Mouse (Mus musculus) ovary, postnatal 14 days (tissue): ENCODE data around the gene Smarca4.
A peak's percentile ranks its signal among the peaks of the same experiment; 100 is the strongest.
"Not testable (repeated sequence)": the region's sequence is repeated elsewhere in the genome, so short reads cannot be mapped to it uniquely, and the experiment has no call there.

Experiments
- DNase-seq: peaks from one replicate; pipeline ENCODE4 v3.0.0; 2022; ENCODE audit warnings: low spot score

Gene Smarca4

DNA sequence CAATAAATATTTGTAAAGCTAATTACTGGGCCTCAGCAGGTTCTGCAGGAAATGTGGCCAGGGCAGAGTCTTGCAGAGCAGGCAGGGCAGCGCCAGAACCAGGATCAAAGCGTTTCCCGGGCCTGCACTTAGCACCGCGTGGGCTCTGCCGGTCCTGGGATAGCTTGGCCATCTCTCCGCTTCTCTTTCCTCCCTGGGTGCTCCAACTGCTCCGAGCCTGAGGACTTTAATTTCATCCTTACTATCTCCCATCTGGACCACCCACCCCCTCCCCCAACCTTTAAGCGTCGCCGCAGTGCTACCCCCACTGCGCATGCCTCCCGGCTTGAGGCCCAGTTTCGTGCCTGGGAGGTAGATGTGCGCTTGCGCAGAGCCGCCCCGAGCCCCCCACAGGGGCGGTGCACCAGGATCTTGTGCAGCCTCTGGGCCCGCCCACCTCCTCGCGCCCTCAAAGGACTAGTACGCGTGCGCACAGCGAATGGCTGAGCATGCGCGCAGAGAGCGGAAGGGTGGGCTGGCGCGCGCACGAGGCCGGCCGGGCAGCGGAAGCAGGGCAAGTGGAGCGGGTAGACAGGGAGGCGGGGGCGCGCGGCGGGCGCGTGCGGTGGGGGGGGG lies at the start of gene Smarca4:
Smarca4 (plus strand) TSS at position 553 of the 615 bp plus-strand sequence.
- DNase-seq = peak; percentile 99

DNA sequence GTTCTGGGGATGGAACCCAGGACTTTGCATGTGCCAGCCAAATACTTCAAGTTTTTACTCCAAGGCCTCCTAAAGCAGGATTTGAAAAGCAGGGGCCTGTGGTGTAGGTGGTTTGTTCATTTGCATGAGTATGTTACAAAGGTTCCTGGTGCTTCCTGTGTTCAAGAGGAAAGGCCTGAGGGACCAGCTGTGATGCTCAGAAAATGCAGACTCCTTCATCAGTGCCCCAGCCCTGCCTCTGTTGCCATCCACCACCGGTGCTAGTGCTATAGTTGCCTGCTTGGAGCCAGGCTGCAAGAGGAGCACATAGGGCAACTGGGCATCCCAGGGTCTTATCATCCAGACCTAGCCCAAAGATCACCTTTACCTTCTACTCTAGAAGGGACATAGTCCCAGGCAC lies 49.4 kb upstream of the Smarca4 start:
- DNase-seq = no peak

DNA sequence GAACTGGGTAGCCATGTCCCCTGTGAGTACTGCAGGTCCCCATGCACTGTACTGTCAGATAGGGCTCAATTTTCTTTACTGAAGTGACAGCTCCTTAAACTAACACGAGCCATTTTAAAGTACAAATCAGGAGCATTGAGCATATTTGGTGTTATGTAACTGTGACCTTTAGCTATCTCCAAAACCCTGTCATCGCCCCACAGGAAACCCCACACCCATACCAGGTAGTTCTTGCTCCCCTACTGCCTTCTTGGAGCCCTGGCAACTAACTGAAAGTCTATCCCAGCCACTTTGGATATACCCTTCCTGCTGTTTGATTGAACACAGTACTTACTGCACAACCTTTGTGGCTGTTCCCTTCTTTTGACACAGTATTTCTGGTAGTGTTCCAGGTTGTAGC lies 48.9 kb upstream of the Smarca4 start:
- no peak for DNase-seq

DNA sequence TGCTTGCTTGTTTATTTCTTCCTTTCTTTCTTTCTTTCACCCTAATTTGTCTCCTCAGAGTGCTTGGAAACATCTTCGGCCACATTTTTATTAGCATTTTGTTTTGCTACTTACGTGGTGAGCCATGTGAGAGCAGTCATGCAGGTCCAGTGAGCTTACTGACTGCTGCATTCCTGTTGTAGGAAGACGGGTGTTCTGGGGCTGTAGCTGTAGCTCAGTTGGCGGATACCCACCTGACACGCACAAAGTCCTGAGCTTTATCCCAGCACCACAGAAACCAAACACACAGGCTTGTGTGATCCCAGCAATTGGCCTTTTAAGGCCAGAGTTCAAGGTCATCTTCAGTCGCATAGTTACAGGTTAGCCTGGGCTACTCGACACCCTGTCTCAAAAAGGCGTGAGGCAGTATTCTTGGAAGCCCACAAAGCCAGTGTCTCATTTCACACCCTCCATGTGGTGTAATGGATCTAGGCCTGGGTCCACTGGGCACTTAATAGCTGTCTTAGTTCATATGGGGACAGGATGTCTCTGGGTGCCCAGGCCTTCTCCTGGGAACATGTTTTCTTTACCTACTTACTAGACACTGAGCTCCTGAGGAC lies 47.2 kb upstream of the Smarca4 start:
- no peak for DNase-seq

DNA sequence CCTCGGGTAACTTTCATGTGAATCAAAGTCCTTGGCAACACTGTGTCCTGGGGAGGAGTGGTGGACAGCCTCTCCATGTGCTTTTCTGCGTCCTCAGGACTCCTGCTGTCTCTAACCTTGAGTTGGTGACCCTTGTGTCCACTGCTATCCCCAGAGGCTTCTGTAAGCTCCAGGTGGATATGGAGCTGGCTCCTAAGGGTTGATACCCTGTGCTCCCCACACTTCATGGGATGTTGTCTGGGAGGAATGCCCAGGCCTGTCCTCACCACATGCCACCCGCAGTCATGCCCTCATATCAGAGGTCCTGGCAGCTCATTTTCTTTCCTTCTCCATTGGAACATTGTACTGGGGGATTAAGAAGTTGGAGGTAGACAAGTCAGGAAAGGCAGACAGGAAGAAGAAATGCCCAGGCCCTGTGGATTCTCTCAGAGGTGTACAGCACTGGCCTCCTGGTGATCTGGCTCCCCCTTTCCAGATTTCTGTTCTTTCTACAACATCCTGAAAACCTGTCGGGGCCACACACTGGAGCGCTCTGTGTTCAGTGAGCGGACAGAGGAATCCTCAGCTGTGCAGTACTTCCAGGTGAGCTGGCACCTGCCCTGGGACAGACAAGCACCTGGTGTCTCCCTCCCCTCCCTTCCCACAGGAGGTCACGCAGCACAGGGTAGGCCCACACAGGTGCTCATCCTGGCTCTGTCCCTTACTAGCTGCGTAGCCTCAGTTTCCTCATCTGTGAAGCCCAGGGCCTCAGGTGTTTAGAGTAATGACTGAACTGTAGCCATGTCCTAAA lies 41.8 kb upstream of the Smarca4 start:
- DNase-seq = no peak

DNA sequence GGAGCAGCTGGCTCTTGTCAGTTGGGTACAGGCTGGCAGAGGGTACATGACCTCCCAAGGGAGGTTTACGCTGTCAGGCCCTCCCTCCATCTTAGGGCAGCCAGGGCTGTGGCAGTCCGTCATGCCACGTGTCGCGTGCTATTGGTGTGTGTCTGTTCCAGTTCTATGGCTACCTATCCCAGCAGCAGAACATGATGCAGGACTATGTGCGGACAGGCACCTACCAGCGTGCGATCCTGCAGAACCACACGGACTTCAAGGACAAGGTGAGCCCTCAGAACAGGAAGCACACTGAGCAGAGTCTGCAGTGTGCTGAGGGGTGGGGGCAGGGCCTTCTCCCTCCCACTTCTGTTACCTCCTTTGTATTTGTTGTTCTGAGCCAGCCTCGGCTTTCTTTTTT lies 40.7 kb upstream of the Smarca4 start:
- no peak for DNase-seq

DNA sequence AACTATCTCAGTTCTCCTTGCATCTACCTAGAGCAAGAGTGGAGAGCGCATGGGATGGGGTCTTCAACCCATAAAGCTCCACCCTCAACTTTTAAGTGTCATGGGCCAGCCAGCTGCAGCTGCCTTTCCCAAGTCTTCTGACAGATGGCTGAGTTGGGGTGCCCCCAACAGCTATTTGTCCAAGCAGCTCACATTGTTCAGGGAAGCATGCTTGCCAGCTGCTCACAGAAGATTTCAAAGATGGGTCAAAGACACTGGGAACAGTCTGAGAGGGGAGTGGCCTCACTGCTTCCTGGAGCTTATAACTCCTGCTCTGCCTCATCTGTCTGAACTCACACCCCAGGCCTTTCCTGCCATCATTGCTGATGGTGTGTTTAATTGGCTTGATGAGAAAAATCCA lies 39.7 kb upstream of the Smarca4 start:
- DNase-seq = no peak

DNA sequence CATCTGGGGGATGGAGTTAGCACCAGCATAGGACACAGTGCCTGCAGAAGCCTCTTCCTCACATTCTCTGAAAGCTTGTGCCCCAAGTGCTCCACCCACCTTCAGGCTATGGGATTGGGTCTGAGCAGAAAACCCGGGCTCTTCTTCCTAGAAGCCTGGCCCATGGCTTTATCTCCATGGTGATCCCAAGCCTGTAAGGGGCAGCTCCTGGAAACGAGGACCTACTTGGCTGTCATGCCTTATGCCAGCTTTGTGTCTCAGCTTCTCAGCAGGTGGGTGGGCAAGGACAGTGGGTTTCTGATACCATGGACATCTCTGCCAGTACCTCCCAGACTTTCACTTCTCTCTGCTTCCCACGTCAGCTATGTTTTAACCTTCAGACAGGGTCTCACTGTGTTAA lies 37.7 kb upstream of the Smarca4 start:
- no peak for DNase-seq

DNA sequence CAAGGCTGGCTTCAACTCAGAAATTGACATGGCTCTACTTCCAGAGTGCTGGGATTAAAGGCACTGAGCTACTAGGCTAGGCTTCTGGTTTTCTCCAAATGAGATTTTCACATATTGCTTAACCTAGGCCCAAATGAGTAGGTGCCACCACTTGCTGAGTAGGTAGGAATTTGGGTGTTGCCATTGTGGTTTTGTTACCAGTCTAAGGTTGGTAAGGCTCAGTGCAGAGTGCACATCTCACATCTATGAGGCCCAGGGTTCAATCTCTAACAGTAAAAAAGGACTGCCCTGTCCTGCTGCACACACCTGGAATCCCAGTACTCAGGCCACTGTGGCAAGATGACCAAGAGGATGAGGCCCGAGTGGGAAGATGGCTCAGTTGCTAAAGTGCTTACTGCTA lies 30.6 kb upstream of the Smarca4 start:
- no peak for DNase-seq

DNA sequence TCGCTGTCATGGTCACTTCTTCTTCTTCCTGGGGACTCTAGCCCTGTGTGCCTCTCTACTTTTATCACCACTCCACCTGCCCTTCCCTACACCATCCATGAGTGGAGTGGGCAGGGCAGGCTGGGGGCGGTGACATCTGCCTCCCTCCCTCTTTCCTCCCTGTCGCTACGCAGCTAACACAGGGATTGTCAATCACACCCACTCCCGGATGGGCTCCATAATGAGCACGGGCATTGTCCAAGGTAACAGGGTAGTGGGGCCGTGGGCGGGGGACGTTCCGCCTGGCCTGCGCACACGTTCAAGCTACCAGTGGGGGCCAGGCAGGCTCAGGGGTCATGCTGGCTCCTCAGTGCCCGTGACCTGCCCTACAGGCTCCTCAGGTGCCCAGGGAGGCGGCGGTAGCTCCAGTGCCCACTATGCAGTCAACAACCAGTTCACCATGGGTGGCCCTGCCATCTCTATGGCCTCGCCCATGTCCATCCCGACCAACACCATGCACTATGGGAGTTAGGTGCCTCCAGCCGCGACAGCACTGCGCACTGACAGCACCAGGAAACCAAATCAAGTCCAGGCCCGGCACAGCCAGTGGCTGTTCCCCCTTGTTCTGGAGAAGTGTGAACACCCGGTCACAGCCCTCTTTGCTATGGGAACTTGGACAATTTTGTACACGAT lies 28.2 kb upstream of the Smarca4 start:
- DNase-seq = no peak

DNA sequence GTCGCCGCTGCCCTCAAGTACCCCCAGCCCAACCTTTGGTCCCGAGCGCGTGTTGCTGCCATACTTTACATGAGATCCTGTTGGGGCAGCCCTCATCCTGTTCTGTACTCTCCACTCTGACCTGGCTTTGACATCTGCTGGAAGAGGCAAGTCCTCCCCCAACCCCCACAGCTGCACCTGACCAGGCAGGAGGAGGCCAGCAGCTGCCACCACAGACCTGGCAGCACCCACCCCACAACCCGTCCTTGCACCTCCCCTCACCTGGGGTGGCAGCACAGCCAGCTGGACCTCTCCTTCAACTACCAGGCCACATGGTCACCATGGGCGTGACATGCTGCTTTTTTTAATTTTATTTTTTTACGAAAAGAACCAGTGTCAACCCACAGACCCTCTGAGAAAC lies 27.6 kb upstream of the Smarca4 start:
- DNase-seq = no peak

DNA sequence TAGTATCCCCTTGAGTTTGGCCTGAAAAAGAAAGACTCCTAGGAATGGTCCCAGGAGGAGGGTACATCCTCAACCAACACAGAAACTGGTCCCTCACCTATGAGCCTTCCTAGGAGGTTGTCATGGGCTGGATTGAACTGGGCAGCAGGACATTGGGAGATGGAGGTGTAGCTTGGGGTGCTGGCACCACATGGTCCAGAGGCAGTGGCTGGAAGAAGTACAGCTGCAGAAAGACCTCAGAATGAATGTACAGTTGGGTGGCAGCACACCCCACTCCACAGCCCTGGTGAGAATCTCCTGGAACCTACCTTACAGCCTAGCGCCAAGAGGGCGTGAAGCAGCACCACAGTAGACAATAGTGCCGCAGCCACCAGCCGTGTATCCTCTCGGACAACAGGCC lies 26.4 kb upstream of the Smarca4 start:
- DNase-seq = no peak

DNA sequence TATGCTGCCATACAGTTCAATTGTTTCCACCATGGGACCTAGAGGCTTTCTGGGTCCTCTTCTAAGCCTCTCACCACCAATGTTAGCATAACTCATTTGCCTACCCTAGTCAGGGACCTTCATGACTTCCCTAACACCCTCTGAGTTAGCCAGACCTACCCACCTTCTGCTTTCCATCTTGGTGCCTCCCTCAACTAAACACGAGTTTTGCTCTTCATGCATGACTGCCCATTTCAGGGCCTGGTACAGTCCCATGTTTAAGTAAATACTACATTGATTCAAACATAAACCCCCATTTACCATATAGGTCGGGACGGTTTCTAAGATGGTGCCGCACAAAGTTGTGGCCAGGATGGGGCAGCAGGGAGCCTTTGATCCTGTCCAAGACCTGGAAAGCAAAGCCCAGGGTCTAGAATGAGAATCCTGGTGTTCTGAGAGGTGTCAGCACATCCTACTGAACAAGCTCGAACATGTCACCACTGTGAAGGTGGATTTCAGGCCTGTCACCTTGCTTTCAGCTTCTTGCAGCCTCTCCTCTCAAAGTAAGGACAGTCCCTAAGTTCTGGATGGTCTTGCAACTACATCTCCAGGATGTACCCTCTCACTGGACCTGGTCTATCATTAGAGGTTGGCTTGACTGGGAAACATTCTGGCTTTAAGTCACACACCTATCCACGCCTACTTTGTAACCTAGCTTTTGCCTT lies 24.7 kb upstream of the Smarca4 start:
- DNase-seq = no peak

DNA sequence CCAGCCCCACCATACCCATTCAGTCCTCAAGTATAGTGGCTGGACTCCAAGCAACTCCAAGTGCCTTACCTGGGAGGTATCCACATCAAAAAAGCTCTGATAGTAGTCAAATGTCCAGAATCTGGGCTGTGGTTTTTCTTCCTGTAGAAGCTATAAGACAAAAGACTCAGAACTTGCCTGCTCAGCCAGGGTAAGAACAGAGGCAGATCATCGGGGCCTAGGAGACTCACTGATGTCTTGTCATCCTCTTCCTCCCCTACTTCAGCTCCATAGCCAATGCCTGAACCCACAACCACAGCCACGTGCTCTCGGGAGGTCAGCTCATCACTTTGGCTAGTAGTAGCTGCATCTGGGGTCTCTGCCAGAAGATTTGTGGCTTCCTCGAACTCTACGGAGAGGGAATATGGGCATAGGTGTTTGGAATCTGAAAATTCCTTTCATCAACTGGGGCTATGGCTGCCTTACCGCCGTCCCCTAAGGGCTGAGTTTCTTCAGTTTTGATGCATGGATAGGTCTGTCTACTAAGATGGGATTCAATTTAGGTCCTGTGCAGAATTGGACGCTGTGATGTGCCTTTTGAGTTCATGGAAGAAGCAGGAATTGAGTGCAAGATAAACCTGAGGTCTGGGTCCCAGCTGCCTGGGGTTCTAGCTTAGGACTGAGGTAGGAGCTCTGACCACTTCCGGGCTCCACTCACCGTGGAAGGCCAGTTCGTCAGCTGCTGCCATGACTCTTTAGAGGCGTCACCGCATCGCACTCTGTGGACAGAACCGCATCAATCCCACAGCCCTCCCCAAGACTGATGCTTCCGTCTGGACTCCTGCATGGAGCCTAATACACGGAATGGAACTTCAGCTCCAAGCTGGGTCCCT lies 23.9 kb upstream of the Smarca4 start:
- DNase-seq = no peak

DNA sequence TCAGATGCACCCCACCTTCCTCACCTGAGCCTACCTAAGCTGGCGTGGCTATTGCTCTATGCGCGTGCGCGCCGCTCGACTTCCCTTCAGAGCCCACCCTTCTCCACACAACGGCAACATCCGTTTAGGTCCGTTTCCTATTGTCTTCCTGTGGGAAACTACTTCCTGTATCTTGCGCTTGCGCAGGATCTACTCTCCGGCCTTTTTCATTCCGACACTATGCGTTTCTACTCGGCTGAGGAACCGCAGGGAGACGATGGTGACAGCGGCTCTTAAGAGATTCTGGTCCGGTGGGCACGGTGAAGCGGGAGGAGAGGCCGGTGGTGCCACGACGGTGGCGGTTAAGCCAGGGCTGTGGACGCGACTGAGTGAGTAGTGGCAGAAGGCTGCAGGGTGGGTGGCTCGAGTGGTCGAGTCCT lies 23.3 kb upstream of the Smarca4 start, which contains the start of the genes Timm29 and Yipf2:
Timm29 (plus strand) TSS at position 20 of the 419 bp plus-strand sequence.
Yipf2 (minus strand) TSS at position 126 of the 419 bp plus-strand sequence.
- peak; percentile 86 for DNase-seq

DNA sequence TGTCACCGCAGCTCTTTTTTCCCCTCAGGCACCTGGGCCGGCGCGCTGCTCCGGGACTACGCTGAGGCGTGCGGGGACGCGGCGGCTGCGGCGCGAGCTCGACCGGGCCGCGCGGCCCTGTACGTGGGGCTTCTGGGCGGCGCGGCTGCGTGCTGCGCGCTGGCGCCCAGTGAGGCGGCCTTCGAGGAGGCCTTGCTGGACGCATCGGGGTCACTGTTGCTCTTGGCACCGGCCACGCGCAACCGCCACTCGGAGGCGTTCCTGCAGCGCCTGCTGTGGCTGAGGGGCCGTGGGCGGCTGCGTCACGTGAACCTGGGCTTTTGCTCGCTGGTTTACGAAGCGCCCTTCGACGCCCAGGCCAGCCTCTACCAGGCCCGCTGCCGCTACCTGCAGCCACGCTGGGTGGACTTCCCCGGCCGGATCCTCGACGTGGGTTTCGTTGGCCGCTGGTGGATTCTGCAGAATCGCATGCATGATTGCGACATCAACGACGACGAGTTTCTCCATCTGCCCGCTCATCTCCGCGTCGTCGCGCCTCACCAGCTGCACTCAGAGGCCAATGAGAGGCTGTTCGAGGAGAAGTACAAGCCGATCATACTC lies 22.7 kb upstream of the Smarca4 start:
- DNase-seq = no peak

DNA sequence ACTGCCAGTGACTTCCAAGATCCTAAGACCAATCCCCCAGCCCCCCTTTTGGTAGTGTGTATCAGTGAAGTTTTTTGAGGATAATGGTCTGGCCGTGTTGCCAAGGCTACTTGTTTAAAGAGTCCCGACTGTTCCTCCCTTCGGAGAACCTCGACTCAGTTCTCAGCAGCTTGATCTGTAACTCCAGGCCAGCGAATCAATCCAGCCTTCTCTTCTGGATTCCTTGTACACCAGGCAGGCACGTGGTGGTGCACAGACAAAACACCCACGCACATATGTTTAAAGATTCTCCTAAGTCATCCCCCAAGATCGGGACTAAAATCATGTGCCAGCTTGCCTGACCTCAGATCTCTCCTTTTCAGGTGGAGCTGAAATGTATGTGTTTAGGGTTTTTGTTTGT lies 21.6 kb upstream of the Smarca4 start:
- DNase-seq = not testable (repeated sequence)

DNA sequence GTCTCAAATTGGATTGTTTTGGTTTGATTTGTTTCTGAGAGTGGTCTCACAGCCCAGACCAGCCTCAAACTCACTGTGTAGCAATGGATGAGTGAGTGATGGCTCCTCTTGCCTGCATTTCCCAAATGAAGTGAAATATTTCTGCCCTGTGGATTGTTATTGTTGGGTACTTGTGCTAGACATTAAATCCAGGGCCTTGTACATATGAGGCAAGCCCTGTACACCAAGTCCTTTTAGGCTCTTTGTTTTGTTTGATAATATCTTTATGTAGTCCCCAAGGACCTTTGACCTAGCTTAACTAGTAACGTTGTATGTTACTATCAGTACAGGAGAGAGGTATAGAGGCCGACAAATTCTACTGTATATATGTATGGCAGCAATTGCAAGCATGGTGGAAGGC lies 21.1 kb upstream of the Smarca4 start:
- no peak for DNase-seq

DNA sequence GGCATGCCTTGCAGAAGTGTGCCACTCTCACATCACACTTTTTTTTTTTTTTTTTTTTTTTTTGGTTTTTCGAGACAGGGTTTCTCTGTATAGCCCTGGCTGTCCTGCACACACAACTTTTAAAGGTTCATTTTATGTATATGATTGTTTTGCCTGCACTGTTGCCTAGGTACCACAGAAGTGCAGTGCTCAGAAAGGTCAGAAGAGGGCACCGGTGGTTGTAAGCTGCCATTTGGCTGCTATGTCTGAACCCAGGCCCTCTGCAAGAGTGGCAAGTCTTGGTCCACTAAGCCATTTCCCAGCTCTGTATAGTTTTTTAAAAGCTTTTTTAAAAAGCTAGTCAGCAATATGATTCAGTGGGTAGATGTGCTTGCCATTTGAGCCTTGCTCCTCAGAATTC lies 17.8 kb upstream of the Smarca4 start:
- no peak for DNase-seq

DNA sequence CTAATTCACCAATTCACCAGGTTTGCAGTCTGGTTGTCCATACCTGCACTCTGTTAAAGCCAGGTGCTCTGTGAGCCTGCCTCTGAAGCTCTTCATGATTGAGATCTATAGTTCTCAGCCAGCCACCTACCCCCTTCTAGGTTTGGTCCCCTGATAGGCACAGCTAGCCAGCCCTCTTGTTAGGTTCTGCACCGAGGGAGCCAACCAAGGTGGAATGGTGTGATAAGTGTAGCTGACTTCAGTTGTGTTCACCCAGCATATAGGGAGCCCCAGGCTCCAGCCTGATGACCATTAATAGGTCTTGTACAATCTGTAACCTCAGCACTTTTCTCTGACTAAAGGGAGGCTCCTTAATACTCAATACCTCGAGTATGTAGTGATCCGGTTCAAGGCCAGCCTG lies 15.8 kb upstream of the Smarca4 start:
- DNase-seq = no peak

DNA sequence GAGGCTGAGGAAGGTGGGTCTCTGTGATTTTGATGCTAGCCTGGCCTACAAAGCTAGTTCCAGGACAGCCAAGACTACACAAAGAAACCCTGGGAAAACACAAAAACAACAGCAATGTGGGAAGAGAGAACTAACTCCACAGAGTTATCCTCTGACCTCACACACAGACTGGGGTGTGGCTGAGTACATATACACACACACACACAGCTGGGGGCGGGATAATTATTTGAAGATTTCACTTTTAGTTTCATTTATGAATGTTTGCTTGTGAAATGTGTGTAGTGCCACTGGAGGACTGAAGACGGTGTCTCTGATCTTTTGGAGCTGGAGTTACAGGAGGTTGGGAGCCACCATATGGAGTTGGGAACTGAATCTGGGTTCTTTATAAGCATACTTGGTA lies 14.9 kb upstream of the Smarca4 start:
- DNase-seq = no peak
